ENCODE assay signal across 19 mouse cellular contexts in the genomic region with DNA sequence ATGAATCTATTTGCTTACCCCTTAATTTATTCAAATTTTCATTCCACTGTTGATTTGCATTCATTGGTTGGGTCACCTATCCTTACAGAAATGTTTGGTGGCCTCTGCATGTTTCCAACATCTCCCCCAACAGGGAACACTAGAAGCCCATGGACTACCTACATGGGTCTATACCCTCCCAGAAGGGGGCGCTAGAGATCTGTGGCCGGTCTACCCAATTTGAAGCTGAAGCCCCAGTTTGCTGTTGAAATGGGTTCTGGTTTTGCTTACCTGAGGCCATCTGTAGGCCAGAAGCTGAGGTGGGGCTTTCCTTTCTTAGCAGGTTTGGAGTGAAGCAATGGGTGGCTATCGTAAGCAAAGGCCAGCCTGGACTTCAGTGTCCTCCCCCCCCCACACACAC. TPM values are rescaled to one million over a fixed set of nuclear protein-coding genes. Genes with fewer than 3 reads are reported as not detected.
DNase-seq lines count a peak whose midpoint lies in the region; ATAC-seq and TF ChIP-seq lines count a peak whose summit lies in the region.
"Had no signal": no experiment of that assay in that cellular context is flagged by ENCODE, and none has a peak within 500 bp of the region (broad histone marks: within the 10 kb centered on the region; RNA-seq: fewer than 3 reads in every experiment).

No protein-coding gene starts in this region.

- no peaks in the 10 kb centered on the region for H3K27me3 ChIP-seq in liver, adult 2 months (ENCODE audit: control insufficient read depth, insufficient read depth, low read length)
- H3K27me3 ChIP-seq in forebrain, embryonic 16.5 days (replicated peaks; ENCODE audit: control insufficient read depth, insufficient read depth, low read length): no peaks in the 10 kb centered on the region
- H3K27me3 ChIP-seq in forebrain, embryonic 12.5 days: no peaks in the 10 kb centered on the region
- H3K27me3 ChIP-seq: kidney, embryonic 15.5 days; liver, embryonic 15.5 days; neural tube, embryonic 15.5 days had no signal

- ATAC-seq in forebrain, embryonic 16.5 days: no peak
- ATAC-seq in forebrain, embryonic 12.5 days (ENCODE audit: low FRiP score): no peak
- ATAC-seq: hindbrain, embryonic 16.5 days had no signal

- H3K27ac ChIP-seq in liver, adult 2 months (replicated peaks; ENCODE audit: insufficient read depth, low read depth, low read length): no peak overlapping the region
- no peak overlapping the region for H3K27ac ChIP-seq in forebrain, embryonic 16.5 days (ENCODE audit: low read length)
- no peak overlapping the region for H3K27ac ChIP-seq in forebrain, embryonic 12.5 days
- H3K27ac ChIP-seq: kidney, embryonic 15.5 days; liver, embryonic 15.5 days; neural tube, embryonic 15.5 days had no signal

- TF ChIP-seq POLR2A in liver, adult 2 months (IDR thresholded peaks at IDR 0.05; ENCODE audit: extremely low read depth, insufficient read depth, low read length): no peak

- peak; percentile 30 for DNase-seq in adrenal gland, postnatal 14 days
- no peak for DNase-seq in adrenal gland, postnatal 25 days
- peak; percentile 24 for DNase-seq in liver, adult 2 months (ENCODE audit: extremely low read depth, low read depth, low spot score)
- DNase-seq in liver (no peak), 416B (ENCODE audit: low read depth) (peak; percentile 42)
- peak; percentile 2 for DNase-seq in c-Kit-negative CD71-positive TER-119-positive erythroid progenitor cells, embryonic 14.5 days (ENCODE audit: low read depth, low spot score)
- DNase-seq: cerebellum, postnatal 36 days; heart, postnatal 14 days had no signal

- H3K9ac ChIP-seq in liver, adult 2 months (ENCODE audit: low read depth, low read length): no peak overlapping the region
- H3K9ac ChIP-seq in forebrain, embryonic 16.5 days (replicated peaks; ENCODE audit: low read depth, low read length): no peak overlapping the region
- no peak overlapping the region for H3K9ac ChIP-seq in forebrain, embryonic 12.5 days
- H3K9ac ChIP-seq: kidney, embryonic 15.5 days; liver, embryonic 15.5 days; neural tube, embryonic 15.5 days had no signal

- peak; percentile 39; the same call in 1 of the 2 replicates for TF ChIP-seq CTCF in liver, adult 2 months (IDR thresholded peaks at IDR 0.05; ENCODE audit: low read depth, low read length)

- no peak overlapping the region for H3K4me2 ChIP-seq in forebrain, embryonic 16.5 days (ENCODE audit: low read length)
- no peak overlapping the region for H3K4me2 ChIP-seq in forebrain, embryonic 12.5 days
- H3K4me2 ChIP-seq: kidney, embryonic 15.5 days; liver, embryonic 15.5 days; neural tube, embryonic 15.5 days had no signal

- no peaks in the 10 kb centered on the region for H3K4me1 ChIP-seq in liver, adult 2 months (ENCODE audit: control insufficient read depth, insufficient read depth, low read length)
- no peaks in the 10 kb centered on the region for H3K4me1 ChIP-seq in forebrain, embryonic 16.5 days (replicated peaks; ENCODE audit: control insufficient read depth, insufficient read depth, low read length)
- H3K4me1 ChIP-seq in forebrain, embryonic 12.5 days: peaks cover 2% of the 10 kb centered on the region; the same call in 1 of the 2 replicates
- H3K4me1 ChIP-seq: liver, embryonic 15.5 days; megakaryocyte, embryonic 14.5 days had no signal

- no peaks in the 10 kb centered on the region for H3K9me3 ChIP-seq in forebrain, embryonic 16.5 days (ENCODE audit: control insufficient read depth, low read length)
- H3K9me3 ChIP-seq in forebrain, embryonic 12.5 days: no peaks in the 10 kb centered on the region
- H3K9me3 ChIP-seq: kidney, embryonic 15.5 days; liver, embryonic 15.5 days; megakaryocyte, embryonic 14.5 days; neural tube, embryonic 15.5 days had no signal

- WGBS in liver, adult 2 months: 87% methylated on average over 3 of the region's 3 CpGs
- WGBS in forebrain, embryonic 16.5 days: 99% methylated on average over 3 of the region's 3 CpGs
- WGBS in forebrain, embryonic 12.5 days: 93% methylated on average over 3 of the region's 3 CpGs

- H3K79me2 ChIP-seq in liver, adult 2 months (ENCODE audit: control insufficient read depth, insufficient read depth, low read length): no peaks in the 10 kb centered on the region

- H3K4me3 ChIP-seq in liver, adult 2 months (ENCODE audit: insufficient read depth, low read depth, low read length): no peak overlapping the region
- no peak overlapping the region for H3K4me3 ChIP-seq in forebrain, embryonic 16.5 days (replicated peaks; ENCODE audit: low read length)
- no peak overlapping the region for H3K4me3 ChIP-seq in forebrain, embryonic 12.5 days (replicated peaks)
- H3K4me3 ChIP-seq: kidney, embryonic 15.5 days; liver, embryonic 15.5 days; megakaryocyte, embryonic 14.5 days; neural tube, embryonic 15.5 days had no signal

- no peaks in the 10 kb centered on the region for H3K36me3 ChIP-seq in liver, adult 2 months (ENCODE audit: control insufficient read depth, insufficient read depth, low read length)
- no peaks in the 10 kb centered on the region for H3K36me3 ChIP-seq in forebrain, embryonic 16.5 days (ENCODE audit: control insufficient read depth, insufficient read depth)
- no peaks in the 10 kb centered on the region for H3K36me3 ChIP-seq in forebrain, embryonic 12.5 days (replicated peaks)
- H3K36me3 ChIP-seq: kidney, embryonic 15.5 days; liver, embryonic 15.5 days; neural tube, embryonic 15.5 days had no signal

RNA-seq across cellular contexts. Expression of a gene that starts 17.5 kb away (rescaled TPM):
- total RNA-seq in adrenal gland, postnatal 14 days (2021): not detected in 2 replicates
- not detected in 2 replicates for total RNA-seq in adrenal gland, postnatal 25 days (2021)
- not detected in 2 replicates for total RNA-seq in liver, adult 2 months (2014; rRNA removed)
- polyA plus RNA-seq in liver, adult 2 months (2012; rRNA removed): not detected in 2 replicates
- not detected in 2 replicates for polyA plus RNA-seq in forebrain, embryonic 16.5 days (2015; fragmentation: Nextera tagmentation; extraction: Ambion mirVana)
- polyA plus RNA-seq in forebrain, embryonic 12.5 days (2016; fragmentation: Nextera tagmentation; extraction: Ambion mirVana): not detected in 2 replicates
- total RNA-seq: heart, postnatal 14 days; left cerebral cortex, postnatal 25 days; monocyte, adult 5-6 weeks had no signal
- polyA plus RNA-seq: C2C12; embryonic facial prominence, embryonic 11.5 days; hindbrain, embryonic 16.5 days; liver, embryonic 15.5 days; neural tube, embryonic 15.5 days had no signal

RNA-seq across cellular contexts. Expression of a gene that starts 30.9 kb away (rescaled TPM):
- total RNA-seq in adrenal gland, postnatal 14 days (2021): 19.6 and 34.2 TPM in 2 replicates
- 11.5 and 12.4 TPM in 2 replicates for total RNA-seq in adrenal gland, postnatal 25 days (2021)
- total RNA-seq in liver, adult 2 months (2014; rRNA removed): 66.8 and 85.7 TPM in 2 replicates
- polyA plus RNA-seq in liver, adult 2 months (2012; rRNA removed): 164 and 230 TPM in 2 replicates
- 2.4 and 3.2 TPM in 2 replicates for polyA plus RNA-seq in forebrain, embryonic 16.5 days (2015; fragmentation: Nextera tagmentation; extraction: Ambion mirVana)
- 1.5 and 2.3 TPM in 2 replicates for polyA plus RNA-seq in forebrain, embryonic 12.5 days (2016; fragmentation: Nextera tagmentation; extraction: Ambion mirVana)
- polyA plus RNA-seq: C2C12 had no signal

RNA-seq across cellular contexts. Expression of a gene that starts 46.3 kb away (rescaled TPM):
- 2.0 and 2.4 TPM in 2 replicates for total RNA-seq in adrenal gland, postnatal 14 days (2021)
- 1.3 and 2.4 TPM in 2 replicates for total RNA-seq in adrenal gland, postnatal 25 days (2021)
- total RNA-seq in liver, adult 2 months (2014; rRNA removed): 0.40 and 0.46 TPM in 2 replicates
- 0.52 and 0.69 TPM in 2 replicates for polyA plus RNA-seq in liver, adult 2 months (2012; rRNA removed)
- 1.8 and 2.8 TPM in 2 replicates for polyA plus RNA-seq in forebrain, embryonic 16.5 days (2015; fragmentation: Nextera tagmentation; extraction: Ambion mirVana)
- polyA plus RNA-seq in forebrain, embryonic 12.5 days (2016; fragmentation: Nextera tagmentation; extraction: Ambion mirVana): 3.3 and 3.4 TPM in 2 replicates
- total RNA-seq: monocyte, adult 5-6 weeks had no signal

Comparison
In these comparisons a context has a peak if more than half of its experiments do, and no peak if none do; other contexts are left out.
1. DNase-seq: peak in adrenal gland, postnatal 14 days (single experiment), liver, adult 2 months (single experiment), 416B (single experiment) and c-Kit-negative CD71-positive TER-119-positive erythroid progenitor cells, embryonic 14.5 days (single experiment); none in adrenal gland, postnatal 25 days (single experiment) and liver (single experiment).